Mouse (Mus musculus) heart, postnatal 0 days (tissue): ENCODE measurements around the gene Trnau1ap.

Experiments used
- CTCF ChIP-seq: IDR thresholded peaks from 2 replicates; pipeline ENCODE4 v1.5.1; 2016; ENCODE audit warnings: antibody characterized with exemption, control low read depth, low read depth
- EP300 ChIP-seq: IDR thresholded peaks from 2 replicates; pipeline ENCODE4 v1.6.1; 2016; ENCODE audit warnings: antibody characterized with exemption, low read depth

- TF ChIP-seq CTCF (no peak), EP300 (no peak)
Observed at GRCm38 (mm10) chr4:132373820-132374219, 44.5 kb upstream of the Trnau1ap start.
